In genomic region chr1:190085703-190086102, GRCm38 (mm10) we compare ENCODE assay signal across 13 mouse cellular contexts.
DNase-seq lines count a peak whose midpoint lies in the region; ATAC-seq lines count a peak whose summit lies in the region.
"Had no signal": no experiment of that assay in that cellular context is flagged by ENCODE, and none has a peak within 500 bp of the region (broad histone marks: within the 10 kb centered on the region; RNA-seq: fewer than 3 reads in every experiment).

No protein-coding gene starts in this region.

- DNase-seq in kidney, postnatal 36 days = peak; percentile 3 to 18
- peak; percentile 51 to 66 for DNase-seq in cerebellum, adult 18-20 months
- peak; percentile 46 to 48 for DNase-seq in cerebellum, postnatal 36 days
- peak; percentile 42 to 65 for DNase-seq in heart, postnatal 10 days
- no peak for DNase-seq in frontal cortex, postnatal 10 days (ENCODE audit: low spot score in 2 of 2)
- DNase-seq in spleen, adult 12 weeks (ENCODE audit: low spot score) = no peak
- DNase-seq: gastrocnemius, postnatal 25 days had no signal

- H3K4me3 ChIP-seq in kidney, embryonic 15.5 days (replicated peaks) = no peak overlapping the region
- H3K4me3 ChIP-seq: embryonic facial prominence, embryonic 15.5 days had no signal

- no peak overlapping the region for H3K4me2 ChIP-seq in kidney, embryonic 15.5 days
- H3K4me2 ChIP-seq: embryonic facial prominence, embryonic 15.5 days; hindbrain, embryonic 14.5 days; liver, embryonic 11.5 days had no signal

- no peaks in the 10 kb centered on the region for H3K9me3 ChIP-seq in kidney, embryonic 15.5 days (replicated peaks)
- H3K9me3 ChIP-seq: embryonic facial prominence, embryonic 15.5 days had no signal

- 0 out of 2 replicates have a peak, but pooled peaks cover 6% of the 10 kb centered on the region for H3K4me1 ChIP-seq in kidney, embryonic 15.5 days
- H3K4me1 ChIP-seq: embryonic facial prominence, embryonic 15.5 days had no signal

- intact Hi-C loops in heart, postnatal 10 days (cut with DNase I) = no loop called here

- no peak for ATAC-seq in kidney, embryonic 15.5 days (replicated peaks; ENCODE audit: low FRiP score)
- ATAC-seq: forebrain, embryonic 16.5 days had no signal

- H3K9ac ChIP-seq in kidney, embryonic 15.5 days = no peak overlapping the region
- H3K9ac ChIP-seq: embryonic facial prominence, embryonic 15.5 days; hindbrain, embryonic 14.5 days had no signal

- H3K27me3 ChIP-seq in kidney, embryonic 15.5 days = no peaks in the 10 kb centered on the region
- H3K27me3 ChIP-seq: embryonic facial prominence, embryonic 15.5 days had no signal

- 88% methylated on average over 7 of the region's 7 CpGs for WGBS in kidney, embryonic 15.5 days

- no peaks in the 10 kb centered on the region for H3K36me3 ChIP-seq in kidney, embryonic 15.5 days
- H3K36me3 ChIP-seq: embryonic facial prominence, embryonic 15.5 days had no signal

- no peak overlapping the region for H3K27ac ChIP-seq in kidney, embryonic 15.5 days
- H3K27ac ChIP-seq: embryonic facial prominence, embryonic 15.5 days; hindbrain, embryonic 14.5 days; stomach, postnatal 0 days had no signal

Comparison
In these comparisons a context has a peak if more than half of its experiments do, and no peak if none do; other contexts are left out.
1. DNase-seq: peak in kidney, postnatal 36 days (2 of 2), cerebellum, adult 18-20 months (2 of 2), cerebellum, postnatal 36 days (2 of 2) and heart, postnatal 10 days (2 of 2); none in frontal cortex, postnatal 10 days (0 of 2) and spleen, adult 12 weeks (single experiment).